Mouse (Mus musculus): ENCODE measurements around the gene Sgsh. TPM values are rescaled to one million over a fixed set of nuclear protein-coding genes. Genes with fewer than 3 reads are reported as not detected.
A peak's percentile ranks its signal among the peaks of the same experiment; 100 is the strongest.
"Not testable (repeated sequence)": the region's sequence is repeated elsewhere in the genome, so short reads cannot be mapped to it uniquely, and the experiment has no call there.

Gene Sgsh
- polyA plus RNA-seq, 1 experiment, result 4.2 TPM

- H3K27me3 ChIP-seq (ENCODE audit: control insufficient read depth, insufficient read depth, insufficient read length), result no peaks in the 10 kb centered on the region
- H3K4me3 ChIP-seq, result peak overlapping the region; percentile 91
- H3ac ChIP-seq (ENCODE audit: control insufficient read depth, insufficient read length), result peak overlapping the region; percentile 7
- H3K79me2 ChIP-seq (ENCODE audit: control insufficient read depth, insufficient read depth), result peaks cover 3% of the 10 kb centered on the region
- H3K4me2 ChIP-seq (ENCODE audit: low read depth), result peak overlapping the region; percentile 85
- peak; percentile 21 for TF ChIP-seq POLR2AphosphoS2 (IDR thresholded peaks at IDR 0.05; ENCODE audit: insufficient read length, low read depth)
- TF ChIP-seq REST (IDR thresholded peaks at IDR 0.05; ENCODE audit: insufficient read depth, insufficient read length), result no peak
- no peaks in the 10 kb centered on the region for H3K36me3 ChIP-seq (ENCODE audit: control insufficient read depth, insufficient read depth)
Observed at GRCm38 (mm10) chr11:119392001-119392614, 36.8 kb upstream of the Sgsh start.

- TF ChIP-seq TCF12 (IDR thresholded peaks at IDR 0.05; ENCODE audit: insufficient read depth, poor library complexity, severe bottlenecking) (no peak), USF1 (IDR thresholded peaks at IDR 0.05; ENCODE audit: low read depth) (no peak), SRF (IDR thresholded peaks at IDR 0.05; ENCODE audit: control insufficient read depth, insufficient read length, low read depth) (no peak), CEBPB (IDR thresholded peaks at IDR 0.05; ENCODE audit: insufficient read depth, poor library complexity, severe bottlenecking) (no peak), E2F4 (IDR thresholded peaks at IDR 0.05; ENCODE audit: insufficient read depth) (no peak)
- no peaks in the 10 kb centered on the region for H3K27me3 ChIP-seq (ENCODE audit: control insufficient read depth, insufficient read depth, insufficient read length)
- H3K79me2 ChIP-seq (ENCODE audit: control insufficient read depth, insufficient read depth), result peaks cover 3% of the 10 kb centered on the region
- no peaks in the 10 kb centered on the region for H3K36me3 ChIP-seq (ENCODE audit: control insufficient read depth, insufficient read depth)
- no peak overlapping the region for H3ac ChIP-seq (ENCODE audit: control insufficient read depth, insufficient read length)
- H3K4me3 ChIP-seq, result peak overlapping the region; percentile 91
- peak overlapping the region; percentile 85 for H3K4me2 ChIP-seq (ENCODE audit: low read depth)
Observed at GRCm38 (mm10) chr11:119391386-119392000, 36.2 kb upstream of the Sgsh start.

- Histone ChIP-seq H3K27me3 (ENCODE audit: control insufficient read depth, insufficient read depth, insufficient read length) (no peaks in the 10 kb centered on the region), H3K79me2 (ENCODE audit: control insufficient read depth, insufficient read depth) (peaks cover 3% of the 10 kb centered on the region), H3K4me3 (peak overlapping the region; percentile 91), H3K36me3 (ENCODE audit: control insufficient read depth, insufficient read depth) (no peaks in the 10 kb centered on the region), H3K4me2 (ENCODE audit: low read depth) (peak overlapping the region; percentile 85), H3ac (ENCODE audit: control insufficient read depth, insufficient read length) (peak overlapping the region; percentile 73)
- TF ChIP-seq TCF3 (IDR thresholded peaks at IDR 0.05; ENCODE audit: insufficient read length, low read depth) (no peak), POLR2AphosphoS2 (IDR thresholded peaks at IDR 0.05; ENCODE audit: insufficient read length, low read depth) (peak; percentile 21), CEBPB (IDR thresholded peaks at IDR 0.05; ENCODE audit: insufficient read depth, poor library complexity, severe bottlenecking) (no peak), POLR2A (IDR thresholded peaks at IDR 0.05; ENCODE audit: insufficient read length, low read depth) (peak; percentile 54), SRF (IDR thresholded peaks at IDR 0.05; ENCODE audit: control insufficient read depth, insufficient read length, low read depth) (no peak), MAX (IDR thresholded peaks at IDR 0.05; ENCODE audit: low read depth) (no peak), USF1 (IDR thresholded peaks at IDR 0.05; ENCODE audit: low read depth) (no peak)
Observed at GRCm38 (mm10) chr11:119390271-119391231, 35.2 kb upstream of the Sgsh start.

DNA sequence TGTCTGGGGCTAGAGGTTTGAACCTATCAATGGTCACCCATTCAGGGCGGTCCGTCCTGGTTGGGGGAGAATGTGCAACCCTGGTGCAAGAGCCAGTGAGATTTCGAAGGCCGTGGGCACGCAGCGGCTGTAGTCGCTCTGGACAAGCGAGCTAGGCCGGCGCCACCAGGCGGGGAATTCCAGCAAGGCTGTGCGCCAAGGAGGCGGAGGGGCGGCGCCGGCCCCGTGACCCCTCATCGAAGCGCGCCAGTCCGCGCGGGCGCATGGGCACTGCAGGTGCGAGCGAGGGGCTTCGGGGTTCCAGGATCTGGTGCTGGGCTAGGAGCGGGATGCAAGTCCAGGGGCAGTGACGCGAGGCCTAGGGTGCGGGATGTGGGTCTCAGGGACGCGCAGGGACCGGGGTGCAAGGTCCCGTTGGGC, 34.5 kb upstream of the Sgsh start:
- Histone ChIP-seq H3K27me3 (ENCODE audit: control insufficient read depth, insufficient read depth, insufficient read length) (no peaks in the 10 kb centered on the region), H3ac (ENCODE audit: control insufficient read depth, insufficient read length) (peak overlapping the region; percentile 73), H3K4me3 (peak overlapping the region; percentile 91), H3K36me3 (ENCODE audit: control insufficient read depth, insufficient read depth) (no peaks in the 10 kb centered on the region), H3K4me2 (ENCODE audit: low read depth) (peak overlapping the region; percentile 85), H3K79me2 (ENCODE audit: control insufficient read depth, insufficient read depth) (peaks cover 1% of the 10 kb centered on the region)
- TF ChIP-seq USF1 (IDR thresholded peaks at IDR 0.05; ENCODE audit: low read depth) (peak; percentile 26), POLR2A (IDR thresholded peaks at IDR 0.05; ENCODE audit: insufficient read length, low read depth) (peak; percentile 69), TCF3 (IDR thresholded peaks at IDR 0.05; ENCODE audit: insufficient read length, low read depth) (no peak), MYOD1 (IDR thresholded peaks at IDR 0.05; ENCODE audit: control insufficient read depth in 1 of 3, insufficient read length in 2 of 3, low read depth in 2 of 3) (peak in 1 of 3 experiments; percentile 36), POLR2AphosphoS2 (IDR thresholded peaks at IDR 0.05; ENCODE audit: insufficient read length, low read depth) (peak; percentile 68), MYOG (IDR thresholded peaks at IDR 0.05; ENCODE audit: control insufficient read depth in 1 of 3, insufficient read depth in 1 of 3, insufficient read length in 2 of 3, low read depth in 2 of 3) (peak in 1 of 3 experiments; percentile 39), TCF12 (IDR thresholded peaks at IDR 0.05; ENCODE audit: insufficient read depth, poor library complexity, severe bottlenecking) (no peak), CEBPB (IDR thresholded peaks at IDR 0.05; ENCODE audit: insufficient read depth, poor library complexity, severe bottlenecking) (peak; percentile 85; the same call in 1 of the 2 replicates)

DNA sequence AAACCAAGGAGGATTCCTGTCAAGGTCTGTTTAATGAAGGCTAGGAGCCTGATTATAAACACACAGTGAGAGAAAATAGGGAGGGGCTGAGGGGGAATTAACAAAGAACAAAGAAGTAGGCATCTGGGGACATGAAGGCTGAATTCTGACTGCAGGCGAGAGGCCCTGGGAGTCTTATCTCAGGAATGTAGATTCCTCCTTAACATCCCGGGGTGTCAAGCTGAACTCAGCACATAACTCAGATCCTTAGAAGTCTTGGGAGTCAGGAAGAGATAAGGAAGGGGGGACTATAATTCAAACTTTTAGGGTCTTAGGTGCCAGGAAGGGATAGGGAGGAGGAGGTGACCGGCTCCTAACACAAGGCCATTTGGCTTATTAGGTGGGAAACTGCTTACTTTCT, 31.9 kb upstream of the Sgsh start:
- not testable (repeated sequence) for H3ac ChIP-seq (ENCODE audit: control insufficient read depth, insufficient read length); H3K4me2 ChIP-seq (ENCODE audit: low read depth)

More for the DNA sequence above, 31.9 kb upstream of the Sgsh start:
- H3K36me3 ChIP-seq (ENCODE audit: control insufficient read depth, insufficient read depth); H3K27me3 ChIP-seq (ENCODE audit: control insufficient read depth, insufficient read depth, insufficient read length); H3K79me2 ChIP-seq (ENCODE audit: control insufficient read depth, insufficient read depth); H3K4me3 ChIP-seq: not testable (repeated sequence)

All from myocyte (in vitro differentiated cells).